Mouse (Mus musculus): ENCODE measurements around the gene Rprml.

The Rprml gene

DNA sequence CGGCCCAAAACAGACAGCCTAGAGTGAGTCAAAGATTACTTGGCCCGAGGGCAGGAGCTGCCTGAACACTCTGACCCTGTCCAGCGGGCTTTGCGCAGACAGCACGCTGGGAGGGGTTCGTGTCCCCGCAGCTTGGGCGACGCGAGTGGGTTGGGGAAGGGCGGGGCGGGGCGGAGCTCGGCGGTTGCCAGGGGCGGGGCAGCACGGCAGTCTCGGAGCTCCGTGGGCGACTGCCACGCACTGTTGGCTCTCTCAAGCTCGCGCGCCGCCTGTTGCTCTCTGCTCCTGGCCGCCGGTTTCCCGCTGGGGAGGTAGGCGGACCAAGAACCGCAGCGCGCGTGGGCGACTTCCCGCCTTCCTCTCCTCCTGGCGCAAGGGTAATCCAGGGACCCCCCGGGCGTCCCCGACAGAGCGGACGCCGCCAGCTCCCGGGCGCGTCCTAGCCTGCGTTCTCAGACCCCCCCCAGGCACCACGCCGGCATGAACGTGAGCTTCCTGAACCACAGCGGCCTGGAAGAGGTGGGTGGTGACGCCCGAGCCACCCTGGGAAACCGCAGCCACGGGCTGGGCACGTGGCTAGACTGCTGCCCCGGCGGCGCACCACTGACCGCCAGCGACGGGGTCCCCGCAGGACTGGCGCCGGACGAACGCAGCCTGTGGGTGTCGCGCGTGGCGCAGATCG lies at the start of gene Rprml:
Gene Rprml, plus strand, starts transcription at position 270 of the 682 bp plus-strand sequence.
- in situ Hi-C loops (cut with MboI, MseI): no loop called here

DNA sequence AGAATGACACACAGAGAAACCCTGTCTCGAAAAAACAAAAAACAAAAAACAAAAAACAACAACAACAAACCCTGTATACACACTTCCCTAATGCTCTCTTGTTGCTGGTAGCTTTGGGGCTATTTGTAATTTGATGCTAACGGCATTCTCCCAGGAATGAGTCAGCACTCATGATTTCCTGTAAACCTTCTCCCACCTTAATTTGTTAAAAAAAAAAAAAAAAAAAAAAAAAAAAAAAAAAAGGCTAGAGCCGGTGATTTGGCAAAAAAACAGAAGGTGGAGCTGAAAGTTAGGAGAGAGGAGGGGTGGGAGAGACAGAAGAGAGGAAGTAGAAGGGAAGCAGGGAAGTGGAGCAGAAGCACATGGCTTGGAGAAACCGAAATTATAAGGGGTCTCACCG lies 42.8 kb upstream of the Rprml start:
- in situ Hi-C loops (cut with MboI, MseI): no loop called here

DNA sequence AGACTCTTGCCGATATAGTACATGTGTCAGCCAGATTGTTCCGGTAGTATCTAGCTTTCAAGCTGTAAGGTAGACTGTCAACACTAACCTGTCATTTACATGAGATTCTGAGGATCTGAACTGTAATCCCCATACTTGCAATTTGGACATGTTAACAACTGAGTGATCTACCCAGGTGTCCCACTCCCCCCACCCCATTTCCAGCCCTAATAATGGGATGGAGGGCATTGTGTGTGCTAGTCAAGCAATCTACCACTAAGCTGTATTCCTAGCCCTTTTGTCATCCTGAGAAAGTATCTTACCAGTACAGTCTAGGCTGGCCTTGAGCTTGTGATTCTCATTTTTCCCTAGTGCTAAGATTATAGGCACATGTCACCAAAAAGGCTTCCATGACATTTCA lies 38.6 kb upstream of the Rprml start:
- in situ Hi-C loops (cut with MboI, MseI): no loop called here

DNA sequence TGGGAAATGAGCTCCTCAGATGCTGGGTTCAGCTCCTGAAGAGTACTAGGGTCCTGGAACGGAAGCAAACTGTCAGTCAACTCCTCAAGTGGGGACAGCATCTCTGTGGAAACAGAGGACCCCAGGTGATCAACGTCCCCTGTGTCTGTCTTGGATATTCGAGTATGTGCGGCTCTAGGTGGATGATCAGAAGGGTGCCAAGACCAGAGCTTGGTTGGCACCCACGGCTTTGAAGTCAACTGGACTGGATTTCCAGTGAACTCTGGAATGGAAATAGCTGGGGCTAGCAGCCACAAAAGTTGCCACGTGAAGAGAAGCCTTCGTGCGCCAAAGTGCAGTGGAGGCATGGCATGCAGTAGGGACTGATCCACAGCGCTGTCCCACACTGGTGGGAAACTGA lies 28.3 kb upstream of the Rprml start, which contains the start of gene Gm884:
Gene Gm884, minus strand, starts transcription at position 101 of the 400 bp plus-strand sequence.
- in situ Hi-C loops (cut with MboI, MseI): no loop called here

DNA sequence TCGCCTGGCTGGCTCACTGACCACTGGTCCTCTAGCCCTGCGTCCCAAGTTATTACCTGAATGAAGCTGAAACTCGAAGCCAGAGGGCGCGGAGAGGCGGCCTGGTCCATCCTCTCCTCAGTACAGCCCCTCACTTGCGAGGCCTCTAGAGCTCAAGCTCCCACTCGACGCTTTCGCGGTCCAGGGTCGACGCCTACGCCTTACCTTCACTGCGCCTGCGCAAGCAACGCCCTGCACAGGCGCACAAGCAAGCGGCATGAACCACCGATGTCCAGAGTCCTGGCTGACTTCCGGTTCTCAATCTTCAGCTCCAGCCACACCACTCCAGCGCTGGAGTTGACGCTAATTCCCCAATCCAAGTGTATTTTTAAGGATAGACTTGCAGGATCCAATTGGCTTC lies 21.9 kb upstream of the Rprml start:
- in situ Hi-C loops (cut with MboI, MseI): no loop called here

DNA sequence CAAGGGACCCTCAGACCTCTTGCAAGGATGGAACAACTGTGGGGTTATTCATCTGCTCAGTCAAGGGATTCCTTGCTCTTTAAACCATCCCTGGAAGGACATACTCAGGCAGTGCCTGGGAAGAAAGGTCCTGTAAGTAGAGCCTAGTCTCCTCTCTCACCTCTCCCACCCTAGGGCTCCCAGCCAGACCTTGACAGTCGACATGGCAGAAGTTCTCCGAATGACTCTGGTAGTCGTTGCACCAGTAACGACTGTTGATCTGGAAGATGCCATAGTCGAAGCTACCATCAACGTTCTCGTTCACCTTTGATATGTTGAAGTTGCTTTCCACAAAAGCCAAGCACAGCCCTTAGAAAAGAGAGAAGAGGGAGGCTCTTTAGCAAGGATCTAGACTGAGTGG lies 14.6 kb upstream of the Rprml start:
- in situ Hi-C loops (cut with MboI, MseI): no loop called here

DNA sequence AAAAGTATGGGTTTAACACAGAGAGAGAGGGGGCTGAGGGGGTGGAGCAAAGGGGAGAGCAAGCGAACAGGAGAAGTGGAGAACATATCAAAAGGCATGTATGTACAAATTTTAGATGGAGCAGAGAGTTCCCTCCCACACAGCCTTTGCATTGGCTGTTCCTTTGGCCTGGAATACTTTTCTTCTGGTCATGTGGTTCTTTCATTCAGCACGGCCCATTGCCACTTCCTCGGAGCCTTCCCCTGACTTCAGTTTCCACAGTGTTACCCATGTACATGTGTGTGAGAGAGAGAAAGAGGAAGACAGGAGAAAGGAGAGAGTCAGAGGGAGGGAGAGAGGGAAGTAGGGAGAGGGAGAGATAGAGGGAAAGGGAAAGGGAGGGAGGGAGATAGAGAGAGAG lies 13.9 kb upstream of the Rprml start:
- in situ Hi-C loops (cut with MboI, MseI): no loop called here

DNA sequence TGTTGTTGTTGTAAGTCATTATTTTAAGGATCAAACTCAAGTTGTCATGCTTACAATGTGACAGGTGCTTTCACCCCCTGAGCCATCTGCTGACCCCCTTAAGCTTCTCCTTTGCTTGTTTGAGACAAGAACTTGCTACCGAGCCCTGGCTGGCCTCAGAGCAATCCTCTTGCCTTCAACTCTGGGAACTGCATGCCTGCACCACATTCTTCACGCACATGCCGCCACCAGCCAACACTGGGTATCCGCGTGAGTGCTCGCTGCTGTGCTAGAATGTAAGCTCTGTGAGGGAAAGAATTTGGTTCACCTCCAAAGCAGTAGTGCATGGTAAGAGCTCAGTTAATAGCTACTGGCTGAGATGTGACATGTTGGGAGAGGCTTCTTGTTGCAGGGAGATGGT lies 13.1 kb upstream of the Rprml start:
- in situ Hi-C loops (cut with MboI, MseI): no loop called here

DNA sequence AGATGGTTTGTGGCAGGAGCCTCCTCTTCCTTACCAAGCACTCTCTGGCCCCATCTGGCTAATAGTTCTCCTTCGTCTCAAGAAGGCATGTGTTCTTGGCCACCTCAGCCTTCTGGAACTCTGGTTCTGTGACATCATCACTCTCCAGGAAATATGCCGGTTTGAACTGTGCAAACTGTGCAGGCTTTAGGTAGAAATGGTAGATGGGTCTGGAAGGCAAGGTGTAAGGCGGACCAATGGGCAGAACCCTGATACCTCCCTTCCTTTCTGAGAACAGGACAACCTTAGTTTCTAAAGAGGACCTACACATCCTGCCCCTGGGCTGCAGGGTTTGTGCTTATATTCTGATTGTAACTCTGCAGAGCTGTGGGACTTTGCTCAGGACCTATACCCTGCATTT lies 10.6 kb upstream of the Rprml start, which contains the start of gene Lyzl6:
Gene Lyzl6, minus strand, starts transcription at position 101 of the 400 bp plus-strand sequence.
- in situ Hi-C loops (cut with MboI, MseI): no loop called here

DNA sequence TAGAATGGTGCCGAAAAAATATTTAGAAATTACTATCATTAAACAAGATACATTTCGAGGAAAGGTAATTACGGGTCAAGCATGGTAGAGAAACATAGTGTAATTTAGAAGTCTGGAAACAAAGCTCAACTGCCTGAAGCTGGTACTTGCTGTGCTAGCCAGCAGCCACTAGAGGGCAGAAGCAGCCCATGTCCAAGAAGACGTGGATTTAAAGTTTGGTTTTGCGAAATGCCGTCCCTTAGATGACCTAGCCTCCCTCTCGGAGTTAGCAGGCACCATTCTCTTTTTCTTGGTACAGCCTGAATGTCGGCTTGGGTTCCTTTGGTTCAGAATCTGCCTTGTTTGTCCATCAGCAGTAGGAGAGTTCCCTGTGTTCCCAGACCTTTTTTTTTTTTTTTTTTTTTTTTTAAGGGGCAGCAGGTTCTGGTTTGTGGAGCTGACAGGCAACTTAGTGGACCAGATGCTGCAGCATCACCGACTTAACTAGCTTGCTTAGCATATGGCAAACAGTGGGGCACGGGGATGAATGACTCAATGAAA lies 9.9 kb upstream of the Rprml start:
- in situ Hi-C loops (cut with MboI, MseI): no loop called here

DNA sequence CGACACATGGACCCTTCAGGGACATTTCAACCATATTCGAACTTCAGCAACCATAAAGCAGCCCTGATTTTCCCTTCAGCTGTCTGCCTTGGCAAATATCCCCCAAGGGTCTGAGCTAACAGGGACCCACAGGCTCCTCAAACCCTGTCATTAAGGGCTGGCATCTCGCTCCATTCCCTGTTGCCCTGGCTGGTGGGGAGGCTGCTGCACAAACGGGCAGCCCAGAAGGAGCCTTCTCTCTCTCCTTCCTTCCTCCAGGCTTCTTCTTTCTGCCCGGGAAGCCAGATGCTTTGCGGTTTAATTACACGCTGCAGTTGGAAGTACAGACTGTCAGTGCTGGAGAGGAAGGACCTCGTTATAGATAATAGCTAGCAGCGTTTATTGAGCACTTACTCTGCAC lies 6.2 kb upstream of the Rprml start:
- in situ Hi-C loops (cut with MboI, MseI): no loop called here

DNA sequence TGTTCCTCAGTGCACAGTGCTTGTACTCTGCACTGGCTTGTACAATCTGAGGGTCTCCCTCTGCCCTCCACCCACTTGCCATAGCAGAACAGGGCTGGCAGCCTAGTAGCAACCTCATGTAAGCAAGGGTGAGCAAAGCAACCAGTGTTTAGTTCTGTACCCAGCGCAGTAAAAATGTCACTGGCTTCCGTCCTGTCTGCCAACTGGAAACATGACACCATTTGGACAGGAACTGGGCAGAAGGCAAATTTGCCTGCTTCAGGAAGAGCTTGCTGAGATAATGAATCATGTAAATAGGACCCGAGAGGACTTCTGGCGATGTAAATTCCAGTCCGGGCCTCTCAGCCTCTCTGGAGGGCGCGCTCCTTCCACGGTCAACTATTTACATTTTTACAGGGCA lies 3.6 kb upstream of the Rprml start:
- in situ Hi-C loops (cut with MboI, MseI): no loop called here

DNA sequence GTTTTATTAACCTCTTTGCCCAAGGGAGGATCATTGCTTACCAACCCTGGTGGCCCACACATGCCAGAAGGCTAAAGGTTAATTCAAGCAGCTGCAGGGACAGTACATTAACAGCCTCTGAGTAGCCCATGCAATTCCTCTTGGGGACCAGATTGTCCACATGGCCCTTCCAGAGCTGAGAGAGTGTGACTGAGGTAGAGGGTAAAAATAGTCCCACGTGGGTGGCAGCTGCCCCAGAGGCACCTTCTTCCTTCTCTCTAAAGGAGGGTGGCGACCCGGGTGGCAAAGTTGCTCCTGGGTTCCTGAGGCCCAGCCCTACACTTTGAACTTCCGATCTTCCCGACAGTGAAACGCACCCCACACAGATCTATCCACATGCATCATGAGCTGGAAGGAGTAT lies 3.1 kb upstream of the Rprml start:
- in situ Hi-C loops (cut with MboI, MseI): no loop called here

DNA sequence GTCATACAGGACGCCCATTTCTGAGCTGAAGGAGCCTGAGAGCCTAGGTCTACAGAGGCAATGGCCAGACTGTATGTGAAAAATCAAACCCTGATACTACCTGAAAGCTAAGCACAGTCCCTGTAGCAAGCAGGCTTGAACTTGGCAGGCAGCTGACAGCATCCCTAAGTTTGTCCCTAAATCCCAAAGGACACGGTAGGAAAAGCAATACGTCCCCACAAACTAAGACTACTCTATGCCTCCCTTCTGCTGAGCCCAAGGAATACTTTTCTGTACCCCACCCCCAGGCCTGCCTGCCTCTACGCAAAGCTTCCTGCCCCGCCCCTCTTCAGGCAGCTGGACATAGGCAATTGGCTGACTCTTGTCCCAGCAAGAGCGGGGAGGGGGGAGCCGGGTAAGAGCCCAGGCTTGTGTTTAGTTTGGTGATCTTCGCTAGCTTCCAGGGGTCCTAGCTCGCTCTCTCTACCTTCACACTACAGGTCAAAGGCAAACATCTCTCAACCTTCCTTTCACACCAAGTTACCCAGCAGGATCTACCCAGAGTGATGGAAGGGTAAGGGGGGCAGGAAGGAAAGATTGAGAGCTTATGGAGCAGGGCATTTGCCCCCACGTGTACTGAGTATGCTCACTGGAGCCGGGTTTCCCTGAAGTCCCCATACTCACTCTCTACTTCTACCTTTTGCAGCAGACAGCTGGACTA lies 1.3 kb upstream of the Rprml start:
- in situ Hi-C loops (cut with MboI, MseI): no loop called here

DNA sequence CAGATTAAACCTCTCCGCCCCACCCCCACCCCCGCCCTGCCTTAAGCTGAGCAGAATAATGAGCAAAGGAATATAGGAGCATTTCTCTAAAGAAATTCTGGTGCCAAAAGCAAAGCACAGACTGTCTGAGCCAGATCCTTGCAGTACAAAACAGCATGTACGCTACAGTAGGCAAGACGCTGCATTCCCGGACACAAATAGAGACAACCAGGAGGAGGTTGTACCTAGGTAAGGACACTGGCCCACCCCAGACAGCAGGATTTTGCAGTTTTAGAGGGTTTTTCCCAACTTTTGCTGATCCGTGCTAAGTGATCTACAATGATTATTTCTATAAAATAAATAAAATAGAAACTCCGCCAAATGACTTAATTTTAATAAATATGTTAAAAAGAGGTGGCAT lies 714 bp upstream of the Rprml start:
- in situ Hi-C loops (cut with MboI, MseI): no loop called here

DNA sequence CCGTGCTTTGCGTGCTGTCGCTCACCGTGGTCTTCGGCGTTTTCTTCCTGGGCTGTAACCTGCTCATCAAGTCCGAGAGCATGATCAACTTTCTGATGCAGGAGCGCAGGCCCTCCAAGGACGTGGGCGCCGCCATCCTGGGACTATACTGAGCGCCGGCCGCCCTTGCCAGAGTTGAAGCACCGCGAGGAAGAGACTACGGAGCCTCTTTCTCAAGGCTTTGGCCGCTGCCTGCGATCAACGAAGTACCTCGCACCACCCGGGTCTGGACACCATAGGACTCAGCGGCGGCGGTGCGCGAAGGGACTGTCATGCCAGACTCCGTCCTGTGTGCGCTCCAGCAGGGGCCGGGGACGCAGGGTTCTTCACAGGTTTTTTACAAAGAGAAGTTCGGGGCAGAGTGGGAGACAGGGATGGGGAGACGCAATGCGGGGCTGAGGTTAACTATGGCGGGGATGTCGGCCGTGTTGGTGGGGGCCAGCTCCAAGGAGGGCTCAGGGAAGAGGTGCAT lies 668 bp downstream of the Rprml start:
- in situ Hi-C loops (cut with MboI, MseI): no loop called here

DNA sequence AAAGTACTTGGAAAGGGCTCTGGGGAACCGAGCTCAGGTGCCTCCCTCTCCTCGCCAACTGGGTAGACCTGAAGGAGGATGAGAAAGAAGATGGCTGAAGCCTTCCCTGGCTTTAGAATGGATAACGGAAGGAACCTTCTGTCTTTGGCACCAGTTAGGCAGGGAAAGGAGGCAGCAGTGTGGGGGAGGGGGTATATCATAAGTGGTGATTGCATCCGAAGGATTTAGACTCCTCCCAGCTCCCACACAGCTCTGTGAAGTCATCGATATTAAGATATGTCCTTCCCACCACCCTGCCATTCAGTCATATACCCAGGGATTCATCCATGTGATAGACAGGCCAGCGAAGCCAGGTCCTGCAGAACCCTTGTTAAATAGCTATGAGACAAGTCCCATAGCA lies 2.1 kb downstream of the Rprml start:
- in situ Hi-C loops (cut with MboI, MseI): no loop called here

DNA sequence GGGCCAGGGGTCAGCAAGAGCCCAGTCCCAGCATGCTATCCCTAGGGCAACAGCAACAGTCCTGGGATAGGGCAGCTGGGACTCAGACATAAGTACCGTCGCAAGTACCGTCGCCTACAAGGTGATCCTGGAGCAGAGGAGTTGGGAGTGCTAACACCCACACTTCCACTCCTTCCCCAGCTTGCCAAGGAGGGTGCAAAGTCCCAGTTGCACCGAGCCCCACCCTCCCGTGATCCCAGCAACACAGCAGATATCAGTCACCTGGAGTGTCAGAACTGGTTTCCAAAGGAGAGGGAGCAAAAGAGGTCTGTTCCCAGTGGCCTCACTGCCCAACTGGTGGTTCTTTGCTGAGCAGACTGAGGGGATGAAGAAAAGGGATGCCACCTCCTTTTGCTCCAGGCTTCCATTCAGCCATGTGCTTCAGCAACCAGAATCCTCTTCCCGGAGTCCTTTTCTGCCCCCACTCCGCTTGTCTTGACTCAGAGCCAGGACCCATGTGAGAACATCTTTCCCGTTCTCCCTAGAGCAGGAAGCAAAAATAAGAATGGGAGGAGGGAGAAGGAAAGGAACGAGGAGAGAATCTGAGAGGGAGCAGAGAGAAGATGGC lies 4.1 kb downstream of the Rprml start:
- in situ Hi-C loops (cut with MboI, MseI): no loop called here

DNA sequence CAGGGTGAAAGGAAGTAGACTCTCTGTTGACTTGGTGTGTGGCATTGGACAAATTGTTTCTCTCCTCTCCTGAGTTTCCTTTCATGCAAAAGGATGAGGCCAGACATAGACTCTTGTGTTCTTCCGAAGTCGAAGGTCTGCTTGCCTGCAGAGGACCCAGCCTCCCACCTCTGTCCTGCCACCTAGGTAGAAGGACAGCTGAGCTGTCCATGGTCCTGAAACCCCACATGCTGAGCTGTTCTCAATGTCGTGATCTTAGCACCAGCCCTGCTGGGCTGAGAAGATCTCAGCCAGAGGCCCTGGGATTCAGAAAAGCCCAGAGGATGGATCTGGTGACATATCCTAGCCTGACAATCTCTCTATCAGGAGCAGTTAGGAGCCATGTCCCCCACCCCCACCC lies 7.2 kb downstream of the Rprml start:
- in situ Hi-C loops (cut with MboI, MseI): no loop called here

DNA sequence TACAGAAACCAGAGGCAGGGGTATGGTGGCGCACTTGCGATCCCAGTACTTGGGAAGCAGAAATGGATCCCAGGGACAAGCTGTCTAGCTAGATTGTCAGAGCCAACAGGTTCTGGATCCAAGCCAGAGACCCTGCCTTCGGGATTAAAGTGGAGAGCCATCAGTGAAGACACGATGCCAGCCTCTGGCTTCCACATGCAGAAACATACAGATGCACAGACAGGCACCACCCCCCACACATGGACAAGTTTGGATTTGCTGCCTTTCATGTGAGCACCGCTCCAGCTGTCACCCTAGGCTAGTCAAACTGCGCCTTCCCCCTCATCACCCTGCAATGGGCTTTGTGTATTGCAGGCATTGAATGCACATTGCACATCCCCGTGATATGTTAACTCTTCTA lies 8.8 kb downstream of the Rprml start:
- in situ Hi-C loops (cut with MboI, MseI): no loop called here

DNA sequence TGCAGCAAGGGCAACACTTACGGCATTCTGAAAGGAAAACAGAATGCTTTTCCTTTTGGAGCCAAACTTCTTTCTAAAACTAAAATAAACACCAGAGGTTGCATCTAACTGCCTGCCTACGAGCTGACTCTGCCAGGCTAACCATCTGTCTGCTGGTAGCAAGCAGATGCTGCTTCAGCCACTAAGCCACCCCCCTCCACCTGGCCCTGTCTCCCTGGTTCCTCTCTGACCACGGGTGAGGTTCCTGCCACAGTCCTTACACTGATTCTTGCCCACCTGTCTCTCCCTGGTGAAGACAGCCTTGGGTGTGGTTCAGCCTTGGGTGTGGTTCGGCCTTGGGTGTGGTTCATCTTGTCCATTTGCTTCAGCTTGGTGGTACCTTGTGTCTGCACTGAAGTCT lies 12.5 kb downstream of the Rprml start:
- in situ Hi-C loops (cut with MboI, MseI): no loop called here

DNA sequence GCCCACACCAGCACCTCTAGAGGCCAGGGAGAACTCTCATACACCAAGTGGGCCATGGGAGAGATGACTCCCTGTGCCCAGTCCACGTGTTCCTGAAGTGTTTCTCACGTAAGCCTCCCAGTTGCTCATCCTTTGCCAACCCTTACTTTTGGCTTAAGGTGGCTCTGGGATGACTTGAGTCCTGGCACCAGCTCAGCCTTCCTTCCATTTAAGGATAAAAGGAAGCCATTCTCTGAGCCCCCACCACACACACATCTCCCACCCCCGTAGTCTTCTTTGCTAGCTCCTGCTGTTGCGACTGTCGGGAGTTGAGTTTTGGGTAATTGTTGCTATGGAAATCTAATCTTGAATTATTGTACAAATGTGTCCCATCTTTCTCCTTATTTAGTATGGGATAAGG lies 13.2 kb downstream of the Rprml start:
- in situ Hi-C loops (cut with MboI, MseI): no loop called here

DNA sequence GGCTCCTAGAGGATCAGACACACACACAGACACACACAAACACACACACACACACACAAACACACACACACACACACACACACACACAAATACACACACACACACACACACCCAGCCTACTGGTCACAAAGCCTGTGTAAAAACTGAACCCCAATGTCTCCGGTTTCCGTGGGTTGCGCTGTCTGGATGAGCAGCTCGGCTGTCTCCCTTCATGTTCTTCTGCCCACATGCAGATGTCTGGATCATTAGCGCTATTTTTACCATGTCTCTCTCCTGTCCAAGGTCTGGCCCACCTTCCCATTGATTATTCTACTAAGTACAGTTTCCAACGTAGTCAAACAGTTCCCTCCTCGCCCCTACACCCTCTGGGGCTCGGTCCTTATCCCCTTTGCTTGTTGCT lies 13.7 kb downstream of the Rprml start:
- in situ Hi-C loops (cut with MboI, MseI): no loop called here
